Mouse (Mus musculus) heart, adult 11 months (tissue): ENCODE data around the gene Klhl36.
A peak's percentile ranks its signal among the peaks of the same experiment; 100 is the strongest.

Source experiments
- DNase-seq: peaks from one replicate; pipeline ENCODE4 v3.0.0; 2022

Gene Klhl36

DNA sequence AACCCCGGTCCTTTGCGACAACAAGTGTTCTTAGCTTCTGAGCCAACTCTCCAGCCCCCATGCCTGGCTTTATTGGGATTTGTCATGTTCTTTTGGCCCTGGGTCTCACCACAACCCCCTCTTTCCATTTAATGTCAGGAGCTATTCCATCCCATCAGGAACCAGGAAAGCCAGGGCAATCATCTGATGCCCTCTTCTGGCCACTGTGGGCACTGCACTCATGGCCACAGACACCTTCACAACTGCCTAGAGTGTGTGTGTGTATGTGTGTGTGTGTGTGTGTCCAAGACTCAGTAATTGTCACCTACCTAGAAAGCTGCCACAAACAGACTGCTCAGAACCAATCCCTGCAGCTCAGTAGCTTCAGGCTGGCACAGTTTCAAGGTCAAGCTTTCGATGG lies 25.1 kb downstream of the Klhl36 start:
- no peak for DNase-seq

DNA sequence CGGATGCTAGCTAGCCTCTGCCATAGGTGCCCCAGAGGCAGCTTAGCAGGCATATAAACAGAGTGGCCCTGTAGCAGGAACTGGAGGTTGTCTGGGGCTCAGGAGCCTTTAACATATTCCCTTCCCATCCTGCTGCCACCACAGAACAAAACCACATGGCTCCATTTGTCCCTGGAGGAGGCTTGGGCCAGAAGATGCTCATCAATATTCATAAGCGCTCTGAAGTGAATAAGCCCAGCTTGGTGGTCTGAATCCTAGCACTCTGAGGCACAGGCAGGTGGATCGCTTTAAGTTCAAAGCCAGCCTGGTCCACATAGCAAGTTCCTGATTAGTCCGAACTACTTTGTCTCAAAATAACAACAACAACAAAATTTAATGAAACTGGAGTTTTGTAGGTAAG lies 25.9 kb downstream of the Klhl36 start:
- DNase-seq: no peak

DNA sequence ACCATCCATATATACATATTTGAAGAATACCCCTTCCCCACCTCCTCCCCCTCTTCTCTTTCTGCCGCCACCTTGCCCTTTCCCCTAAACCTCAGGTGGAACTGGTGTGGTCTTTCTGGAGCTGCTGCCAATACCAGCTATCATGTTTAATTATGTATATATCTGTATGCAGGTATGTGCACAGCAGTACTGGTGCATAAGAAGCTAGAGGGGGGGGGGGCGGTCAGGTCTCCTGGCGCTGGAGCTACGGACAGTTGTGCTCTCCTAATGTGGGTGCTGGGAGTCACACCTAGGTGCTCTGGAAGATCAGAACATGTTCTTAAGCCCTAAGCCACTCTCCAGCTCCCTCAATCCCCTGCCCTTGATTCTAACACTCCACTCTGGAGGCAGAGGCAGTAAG lies 35.0 kb downstream of the Klhl36 start:
- no peak for DNase-seq

DNA sequence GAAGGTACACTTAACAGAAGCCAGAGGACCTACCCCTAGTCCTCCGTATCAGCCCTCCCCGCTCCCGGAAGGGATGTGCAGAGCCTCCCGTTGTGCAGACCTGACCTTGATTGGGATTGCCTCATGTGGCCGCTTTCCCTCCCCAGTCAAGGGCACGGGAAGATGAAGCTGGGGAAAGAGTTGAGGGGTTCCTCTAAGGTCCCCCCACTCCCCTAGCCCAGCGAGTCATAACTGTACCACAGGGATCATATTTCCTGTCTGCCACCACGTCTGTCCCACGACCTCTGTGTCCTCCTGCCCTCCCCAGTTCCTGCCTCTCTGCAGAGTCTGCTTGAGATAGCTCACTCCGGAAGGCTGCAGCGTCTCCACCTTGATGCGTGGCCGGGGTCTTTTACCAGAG lies 35.9 kb downstream of the Klhl36 start:
- DNase-seq: no peak

DNA sequence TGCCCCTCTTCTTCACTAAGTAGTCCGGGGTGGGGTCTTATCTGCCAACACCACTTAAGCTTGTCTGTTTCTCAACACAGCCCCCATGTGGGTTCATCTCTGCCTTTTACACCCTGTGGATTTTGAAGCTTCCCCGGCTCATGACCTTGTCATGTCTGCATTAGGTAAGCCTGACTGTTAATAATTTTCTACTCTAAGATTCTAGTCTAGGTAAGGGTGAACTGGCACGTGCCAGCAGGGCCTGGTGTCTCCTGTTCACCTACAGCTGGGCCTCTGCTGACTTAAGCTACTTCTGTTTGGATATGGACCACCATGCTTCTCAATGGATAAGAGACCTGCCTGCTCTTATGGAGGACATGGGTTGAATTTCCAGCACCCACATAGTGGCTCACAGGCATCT lies 39.3 kb downstream of the Klhl36 start:
- DNase-seq: no peak

DNA sequence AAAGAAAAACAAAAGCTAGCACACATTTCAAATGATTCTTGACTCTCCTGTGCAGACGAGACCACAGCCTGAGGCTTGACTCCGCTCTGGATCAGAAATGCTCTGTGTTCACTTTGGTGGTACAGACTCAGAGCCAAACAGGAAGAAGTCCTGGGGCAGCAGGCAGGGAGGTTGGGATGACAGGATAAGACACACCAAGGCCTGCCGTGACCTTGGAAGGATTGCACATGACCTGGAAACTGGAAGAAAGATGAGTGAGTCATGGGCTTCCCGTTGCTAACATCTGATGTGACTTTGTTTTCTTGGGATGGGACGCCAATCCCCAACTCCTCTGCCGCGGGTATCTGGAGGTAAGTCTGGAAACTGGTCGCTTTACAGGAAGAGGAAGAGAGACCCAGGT lies 39.9 kb downstream of the Klhl36 start:
- DNase-seq: peak; percentile 90

DNA sequence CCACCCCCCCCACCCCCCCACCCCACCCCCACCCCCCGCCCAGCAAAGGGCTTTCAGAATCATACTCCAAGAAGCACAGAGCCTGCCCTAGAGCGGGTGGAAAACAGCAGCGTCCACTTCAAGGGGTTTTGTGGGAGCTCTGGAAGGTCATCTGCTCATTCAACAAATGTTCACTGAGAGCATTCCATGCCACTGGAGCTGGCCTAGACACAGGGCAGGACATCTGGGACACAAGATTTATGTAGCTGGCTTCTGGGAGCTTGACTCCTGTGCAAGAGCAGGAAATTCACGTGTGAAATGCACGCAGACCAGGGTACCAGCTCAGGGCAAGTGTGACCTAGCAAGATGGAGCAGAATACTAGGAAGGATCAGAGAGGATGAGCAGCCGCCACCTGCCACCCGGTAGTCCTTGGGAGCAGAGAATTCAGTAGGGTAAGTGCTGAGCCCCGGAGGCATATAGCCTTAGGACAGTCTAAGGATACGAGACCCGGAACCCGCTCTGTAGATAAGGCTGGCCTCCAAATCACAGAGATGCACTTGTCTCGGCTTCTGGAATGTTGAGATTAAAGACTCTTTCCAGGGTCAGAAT lies 42.4 kb downstream of the Klhl36 start:
- peak; percentile 61 for DNase-seq

DNA sequence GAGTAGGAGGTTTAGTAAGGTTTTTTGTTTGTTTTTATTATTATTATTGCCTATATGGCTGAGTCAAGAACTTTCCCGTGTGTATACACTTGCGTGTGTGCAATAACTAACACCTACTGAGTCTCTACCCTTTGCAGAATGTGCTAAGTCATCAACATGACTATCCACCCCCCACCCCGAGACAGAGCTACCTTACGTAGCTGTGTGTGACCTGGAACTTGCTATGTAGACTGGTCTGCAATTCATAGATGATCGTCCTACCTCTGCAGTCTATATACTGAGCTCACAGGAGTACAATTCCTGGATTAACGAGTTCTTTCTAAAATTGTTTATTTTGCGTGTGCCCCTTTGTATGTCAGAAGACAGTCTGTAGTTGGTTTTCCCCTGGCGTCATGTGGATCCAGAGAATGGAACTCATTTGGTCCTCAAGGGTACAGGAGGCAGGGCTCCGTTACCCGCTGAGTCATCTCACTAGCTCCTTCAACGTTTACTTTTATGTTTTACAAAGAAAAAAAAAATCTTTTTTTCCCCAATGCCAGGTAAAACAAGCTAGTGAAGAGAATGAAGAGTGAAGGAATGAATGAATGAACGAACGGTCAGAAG lies 48.0 kb downstream of the Klhl36 start, which contains the start of gene Usp10:
TSS of gene Usp10 (plus strand) at position 417 of the 603 bp plus-strand sequence.
- no peak for DNase-seq

DNA sequence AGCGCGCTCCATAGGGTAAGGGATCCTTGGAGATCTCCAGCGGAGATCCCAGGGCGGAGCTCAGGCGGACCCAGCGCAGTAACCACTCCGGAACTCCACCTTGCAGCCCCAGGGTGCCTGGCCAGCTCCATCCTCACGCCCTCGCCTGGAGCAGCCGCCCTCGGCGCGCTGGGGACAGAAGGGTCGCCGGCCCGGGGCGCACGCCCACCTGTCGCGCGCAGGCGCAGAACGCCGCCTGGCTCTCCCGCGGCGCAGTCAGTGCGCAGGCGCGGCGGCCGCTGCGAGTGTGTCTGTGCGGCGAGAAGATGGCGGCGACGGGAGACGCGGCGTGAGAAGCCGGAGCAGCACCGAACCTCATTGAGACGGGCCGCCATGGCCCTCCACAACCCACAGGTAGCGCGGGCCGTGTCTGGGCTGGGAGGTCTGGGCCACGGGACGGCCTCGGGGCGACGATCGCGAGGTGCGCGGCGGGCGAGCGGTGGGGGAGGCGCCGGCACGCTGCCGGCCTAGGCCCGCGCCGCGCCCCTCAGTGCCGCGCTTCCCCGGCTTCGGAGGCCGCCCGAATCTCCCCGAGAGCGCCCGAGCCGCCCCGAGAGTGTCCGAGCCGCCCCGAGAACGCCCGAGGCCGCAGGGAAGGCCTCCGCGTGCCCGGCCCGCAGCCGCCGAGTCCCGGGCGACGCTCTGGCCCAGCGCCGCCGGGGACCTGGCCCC lies 48.6 kb downstream of the Klhl36 start, which contains the start of gene Gm20388:
TSS of gene Gm20388 (plus strand) at position 295 of the 711 bp plus-strand sequence.
- DNase-seq: peak; percentile 99

DNA sequence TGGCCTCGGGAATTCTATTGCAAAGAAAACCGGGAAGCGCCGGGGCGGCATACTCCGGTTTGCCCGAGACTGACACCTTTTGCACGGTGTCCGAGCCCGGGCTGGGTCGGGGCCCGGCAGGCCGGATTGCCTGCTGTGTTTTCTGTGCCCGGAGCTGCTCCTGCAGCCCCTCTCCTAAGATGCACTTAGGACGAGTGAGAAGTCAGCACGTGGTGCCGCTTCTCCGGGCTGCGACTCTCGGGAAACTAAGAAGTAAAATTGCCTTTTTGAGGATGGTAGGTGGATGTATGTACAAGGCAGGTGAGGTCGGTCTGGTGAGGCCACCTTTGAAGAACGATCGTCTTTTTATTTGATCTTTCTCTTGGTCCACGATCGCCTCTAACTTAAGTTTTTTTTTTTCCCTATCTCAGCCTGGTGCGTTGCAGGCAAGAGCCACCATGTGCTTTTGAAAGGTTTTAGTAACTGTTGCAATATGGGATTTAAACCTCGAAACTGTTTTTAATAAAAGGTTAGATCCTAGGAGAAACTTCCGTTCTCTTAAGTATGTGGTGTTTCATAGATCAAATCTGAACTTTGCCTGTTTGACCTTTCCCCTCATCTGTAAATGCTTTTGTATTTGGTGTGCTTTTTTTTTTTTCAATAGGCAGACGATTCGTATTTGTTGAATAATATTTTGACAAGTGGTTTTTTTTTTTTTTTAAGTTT lies 49.3 kb downstream of the Klhl36 start:
- no peak for DNase-seq

DNA sequence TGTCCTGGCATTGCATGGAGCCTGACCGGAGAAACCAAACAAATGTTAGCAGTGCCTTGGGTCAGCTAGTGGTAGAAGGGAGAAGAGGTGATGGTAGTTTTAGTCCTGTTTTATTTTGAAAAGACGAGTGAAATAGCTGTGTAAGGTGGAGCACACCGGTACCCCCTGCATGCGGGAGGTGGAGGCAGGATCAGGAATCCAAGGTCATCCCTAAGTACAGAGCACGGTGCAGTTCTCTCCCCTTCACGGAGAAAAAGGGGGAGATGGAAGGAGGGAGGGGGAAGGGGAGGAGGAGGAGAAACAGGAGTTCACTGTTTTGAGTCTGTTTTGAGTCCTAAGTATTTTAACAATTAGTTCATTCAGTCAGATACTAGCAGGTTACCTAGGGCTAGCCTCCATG lies 50.6 kb downstream of the Klhl36 start:
- DNase-seq: peak; percentile 65

DNA sequence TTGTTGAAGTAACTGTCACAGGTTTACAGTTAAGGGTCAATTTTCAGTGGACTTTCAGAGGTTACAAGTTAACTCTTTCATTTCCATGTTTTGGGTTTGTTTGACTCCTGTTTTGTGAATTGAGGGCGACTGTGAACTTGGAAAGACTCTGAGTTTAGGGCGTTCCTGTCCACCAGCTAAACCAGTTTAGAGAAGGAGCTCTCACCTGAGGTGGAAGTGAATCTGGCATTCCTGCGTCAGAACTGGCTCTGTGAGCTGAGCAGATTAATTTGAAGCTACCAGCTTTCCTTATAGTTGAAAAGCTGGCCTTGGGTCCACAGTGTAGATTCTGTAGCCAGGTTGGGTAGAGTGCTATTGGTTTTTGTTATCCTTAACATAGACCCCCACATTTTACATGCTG lies 51.1 kb downstream of the Klhl36 start:
- DNase-seq: peak; percentile 48

DNA sequence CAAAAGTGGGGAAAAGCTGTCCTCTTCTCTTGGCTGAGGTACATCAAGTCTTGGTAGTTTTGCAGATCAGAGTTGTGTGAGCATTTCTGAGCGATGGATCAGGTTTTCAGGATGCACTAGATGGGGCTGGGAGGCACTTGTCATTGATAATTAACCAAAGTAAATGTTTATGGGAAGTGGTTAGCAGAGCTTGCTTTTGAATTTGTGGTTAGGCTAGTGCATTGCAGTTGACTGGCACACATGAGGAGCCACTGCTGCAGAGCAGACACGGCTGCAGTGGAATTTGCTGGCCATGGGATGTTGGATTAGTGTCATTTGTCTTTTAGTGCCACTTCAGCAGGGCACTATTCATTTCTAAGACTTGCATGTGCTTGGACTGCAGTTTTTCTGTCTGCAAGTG lies 52.1 kb downstream of the Klhl36 start:
- DNase-seq: no peak

DNA sequence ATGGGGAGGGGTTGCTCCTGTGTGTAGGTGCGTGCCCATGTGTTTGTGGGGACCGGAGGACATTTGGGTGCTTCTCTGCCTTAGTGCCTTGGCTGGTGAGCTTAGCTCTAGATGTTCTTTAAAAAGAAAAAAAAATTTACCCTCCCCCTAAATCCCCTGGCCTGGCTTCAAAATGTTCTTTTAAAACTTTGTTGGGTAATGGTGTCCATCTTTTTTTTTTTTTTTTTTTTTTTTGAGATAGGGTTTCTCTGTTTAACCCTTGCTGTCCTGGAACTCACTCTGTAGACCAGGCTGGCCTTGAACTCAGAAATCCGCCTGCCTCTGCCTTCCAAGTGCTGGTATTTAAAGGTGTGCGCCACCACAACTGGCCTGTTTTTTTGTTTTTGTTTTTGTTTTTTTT lies 53.2 kb downstream of the Klhl36 start:
- DNase-seq: no peak

DNA sequence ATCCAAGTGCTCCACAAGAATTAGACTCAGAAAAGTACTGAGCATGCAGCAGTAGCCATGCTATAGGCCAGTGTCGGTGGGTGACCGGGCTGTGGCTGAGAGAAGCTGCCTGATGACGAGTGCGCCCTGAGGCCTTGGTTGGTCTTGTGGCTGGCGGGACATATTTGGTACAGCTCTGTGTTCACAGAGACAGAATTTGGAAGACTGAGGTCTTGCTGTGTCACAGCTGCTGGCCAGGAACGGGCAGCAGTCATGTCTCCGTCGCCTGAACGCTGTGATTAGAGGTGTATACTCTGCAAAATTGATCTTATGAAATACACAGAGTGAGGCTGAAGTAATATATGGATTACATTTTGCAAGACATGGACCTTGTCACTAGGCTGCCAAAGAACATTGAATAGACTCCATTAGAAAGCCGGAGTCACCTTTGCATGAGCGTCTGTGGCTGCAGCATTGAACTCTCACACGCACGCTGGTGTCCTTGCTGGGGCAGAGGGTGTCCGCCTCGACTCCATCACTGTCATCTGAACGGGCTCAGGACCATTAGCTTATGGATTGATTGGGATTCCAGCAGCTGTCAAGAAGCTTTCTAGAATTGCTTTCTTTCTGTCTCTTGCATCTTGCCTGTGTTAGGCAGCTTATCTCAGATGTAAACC lies 54.3 kb downstream of the Klhl36 start:
- DNase-seq: peak; percentile 89

DNA sequence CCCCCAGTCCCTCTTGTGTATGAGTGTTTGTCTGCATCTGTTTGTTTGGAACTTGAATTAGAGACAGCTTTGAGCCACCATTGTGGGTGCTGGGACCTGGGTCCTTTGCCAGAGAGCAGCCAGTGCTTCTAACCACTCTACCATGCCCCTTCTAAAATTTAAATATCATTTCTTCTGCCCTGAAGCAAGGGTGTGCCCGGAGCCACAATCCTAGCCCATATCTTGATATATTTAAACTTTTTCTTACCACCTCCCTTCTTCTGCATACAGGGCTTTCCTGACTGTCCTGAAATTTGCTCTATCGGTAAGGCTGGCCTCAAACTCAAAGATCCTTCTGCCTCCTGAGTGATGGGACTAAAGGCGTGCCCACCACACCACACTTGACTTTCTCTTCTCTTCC lies 55.3 kb downstream of the Klhl36 start:
- DNase-seq: no peak

DNA sequence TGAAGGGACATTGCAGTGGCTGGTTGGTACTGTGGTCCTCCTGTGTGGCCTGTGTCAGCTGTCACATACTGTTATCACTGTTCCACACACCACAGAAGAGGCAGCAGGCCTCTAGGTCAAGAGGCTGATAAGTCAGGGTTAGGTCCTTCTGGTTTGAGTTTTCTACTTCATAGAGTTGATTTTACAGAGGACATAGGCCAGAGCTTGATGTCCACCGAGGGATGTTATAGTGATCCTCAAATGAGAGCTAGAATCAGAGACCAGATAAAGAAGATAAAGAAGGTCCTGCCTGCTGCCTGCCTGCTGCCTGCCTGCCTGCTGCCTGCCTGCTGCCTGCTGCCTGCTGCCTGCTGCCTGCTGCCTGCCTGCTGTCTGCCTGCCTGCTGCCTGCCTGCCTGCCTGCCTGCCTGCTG lies 56.1 kb downstream of the Klhl36 start:
- peak; percentile 77 for DNase-seq

DNA sequence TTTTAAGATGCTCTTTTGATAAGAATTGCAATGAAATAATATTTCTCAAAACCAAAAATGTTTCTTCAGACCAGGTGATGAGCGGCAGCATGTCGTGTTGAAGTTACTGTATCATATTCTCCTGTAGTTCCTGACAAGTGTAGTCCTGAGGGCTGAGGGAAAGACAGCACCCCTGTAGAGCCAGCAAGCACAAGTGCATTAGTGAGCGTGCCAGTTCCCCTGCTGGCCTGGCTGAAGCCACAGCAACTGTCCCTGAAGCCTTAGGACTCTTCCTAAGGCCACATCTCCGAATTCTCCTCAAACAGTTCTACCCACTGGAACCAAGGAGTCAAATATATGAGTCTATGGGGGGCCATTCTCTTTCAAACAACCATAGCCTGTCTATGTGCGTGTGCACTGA lies 61.2 kb downstream of the Klhl36 start:
- no peak for DNase-seq

DNA sequence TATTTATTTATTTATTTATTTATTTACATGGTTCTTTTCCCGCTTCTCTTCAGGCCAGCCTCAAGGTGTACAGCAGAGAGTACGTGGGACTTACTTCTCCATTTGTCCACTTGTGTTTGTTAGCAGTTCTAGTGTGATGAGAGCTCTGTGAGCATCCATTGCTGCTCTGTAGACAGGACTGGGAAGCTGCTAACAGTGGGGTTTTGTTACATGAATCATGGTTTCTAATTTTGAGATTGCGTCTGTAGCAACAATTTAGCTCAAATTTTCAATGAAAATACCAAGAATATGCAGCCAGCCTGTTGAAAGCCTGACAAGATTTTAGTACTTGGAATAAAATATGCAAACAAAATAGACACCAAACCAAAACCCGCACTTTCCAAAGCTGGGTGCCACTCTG lies 63.4 kb downstream of the Klhl36 start:
- no peak for DNase-seq

DNA sequence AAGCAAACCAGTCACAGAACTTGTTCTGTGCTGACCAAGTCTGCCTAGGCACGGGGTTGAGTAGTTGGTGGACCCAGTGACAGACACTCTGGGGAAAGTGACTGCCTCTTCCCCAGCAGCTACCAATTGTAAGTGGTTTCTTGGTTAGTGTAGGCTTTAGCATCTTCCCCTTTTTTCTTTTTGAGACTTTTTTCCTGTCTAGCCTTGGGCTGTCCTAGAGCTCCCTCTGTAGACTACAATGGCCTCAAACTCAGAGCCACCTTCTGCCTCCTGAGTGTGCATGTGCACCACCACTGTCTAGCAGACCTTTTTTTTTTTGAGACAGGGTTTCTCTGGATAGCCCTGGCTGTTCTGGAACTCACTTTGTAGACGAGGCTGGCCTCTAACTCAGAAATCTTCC lies 64.4 kb downstream of the Klhl36 start:
- DNase-seq: no peak
